Comparison of ENCODE assay signal across 9 mouse cellular contexts in genomic region chr4:127421927-127422450, GRCm38 (mm10).
"Had no signal": no experiment of that assay in that cellular context is flagged by ENCODE, and none has a peak within 500 bp of the region (broad histone marks: within the 10 kb centered on the region; RNA-seq: fewer than 3 reads in every experiment).

No protein-coding gene starts in this region.

- ATAC-seq: lung, postnatal 0 days; midbrain, embryonic 16.5 days had no signal

- DNase-seq: kidney, postnatal 25 days; layer of hippocampus, postnatal 36 days; lung, adult 2 months; lung, postnatal 36 days; right cerebral cortex, postnatal 14 days; thymus, adult 2 months; thymus, postnatal 36 days had no signal
